Mouse (Mus musculus) olfactory bulb, adult 2 months (tissue): ENCODE measurements at regions not wholly inside any gene's neighbourhood (a gene's known extent, or its start where the extent isn't known, plus 50 kb on each side); places are given as distances from the start of the nearest gene placed in this dataset.

Experiments used
- CTCF ChIP-seq: fragments of 200-500 bp; IDR thresholded peaks from 2 replicates; pipeline ENCODE4 v1.5.1; 2012; ENCODE audit warnings: low read depth, mild to moderate bottlenecking, low read length, moderate library complexity; ENCODE audit not compliant: insufficient read depth
- POLR2A ChIP-seq: fragments of 200-500 bp; IDR thresholded peaks from 2 replicates; pipeline ENCODE4 v1.6.1; 2012; ENCODE audit warnings: mild to moderate bottlenecking, low read depth, low read length, moderate library complexity; ENCODE audit not compliant: insufficient read depth

- TF ChIP-seq POLR2A (no peak), CTCF (no peak)
Measured at GRCm38 (mm10) chr3:40325872-40326803, 204.9 kb upstream of the Intu start.
